Mouse (Mus musculus) heart, embryonic 16.5 days (tissue): Measurements from ENCODE around the gene Elp5. TPM values are rescaled to one million over a fixed set of nuclear protein-coding genes. Genes with fewer than 3 reads are reported as not detected.
"Not testable (repeated sequence)": the region's sequence is repeated elsewhere in the genome, so short reads cannot be mapped to it uniquely, and the experiment has no call there.

Source experiments
- ATAC-seq: fragments of 200-750 bp; cut with Nextera tagmentation; replicated peaks from 2 replicates; pipeline ENCODE4 v1.8.0; 2017; ENCODE audit warnings: moderate number of reproducible peaks; ENCODE audit not compliant: insufficient read depth, low FRiP score; ENCODE audit errors: extremely low read depth
- H3K27ac ChIP-seq: fragments of 300-500 bp; sonication (generic); 2 replicates; pipeline ENCODE4 v1.5.1; 2014; ENCODE audit warnings: mild to moderate bottlenecking, low read length, control low read depth, moderate library complexity
- H3K27me3 ChIP-seq: fragments of 300-500 bp; sonication (generic); 2 replicates; pipeline ENCODE4 v1.6.1; 2014; ENCODE audit warnings: low read length, mixed read lengths; ENCODE audit not compliant: control insufficient read depth, insufficient read depth
- H3K36me3 ChIP-seq: fragments of 300-500 bp; sonication (generic); 2 replicates; pipeline ENCODE4 v1.6.1; 2014; ENCODE audit not compliant: control insufficient read depth, insufficient read depth
- H3K4me1 ChIP-seq: fragments of 300-500 bp; sonication (generic); 2 replicates; pipeline ENCODE4 v1.6.1; 2014; ENCODE audit warnings: low read length, mixed read lengths; ENCODE audit not compliant: control insufficient read depth, insufficient read depth
- H3K4me2 ChIP-seq: fragments of 300-500 bp; sonication (generic); 2 replicates; pipeline ENCODE4 v1.6.1; 2014; ENCODE audit warnings: low read depth, mild to moderate bottlenecking, control low read depth, low read length
- H3K4me3 ChIP-seq: fragments of 300-500 bp; sonication (generic); 2 replicates; pipeline ENCODE4 v1.5.1; 2014; ENCODE audit warnings: mild to moderate bottlenecking, control low read depth, low read length
- H3K9ac ChIP-seq: fragments of 300-500 bp; sonication (generic); 2 replicates; pipeline ENCODE4 v1.6.1; 2014; ENCODE audit warnings: low read length, control low read depth
- H3K9me3 ChIP-seq: fragments of 300-500 bp; sonication (generic); replicated peaks from 2 replicates; pipeline ENCODE4 v1.6.1; 2016; ENCODE audit warnings: low read length; ENCODE audit not compliant: control insufficient read depth
- WGBS: fragments of 180-500 bp; shearing (Covaris S2); extraction: QIAGEN DNeasy Blood & Tissue Kit; methylation state at CpG from one replicate; pipeline ENCODE4 v1.1.7; 2014; 5-methylcytosine and 5-hydroxymethylcytosine counted together
- polyA plus RNA-seq: library from polyadenylated mRNA; unstranded; fragments of >200 nt; fragmentation: Nextera tagmentation; extraction: Ambion mirVana; gene quantifications from 2 replicates; pipeline ENCODE4 v1.2.1, GENCODE M21; 2015

The Elp5 gene
- polyA plus RNA-seq, 1 experiment from 2014 or later: 111 TPM

- no peaks in the 10 kb centered on the region for H3K9me3 ChIP-seq
- H3K4me2 ChIP-seq: no peak overlapping the region
- H3K27me3 ChIP-seq: 0 out of 2 replicates have a peak, but pooled peaks cover 2% of the 10 kb centered on the region
- H3K4me1 ChIP-seq: peaks cover 12% of the 10 kb centered on the region
- ATAC-seq: no peak
- H3K9ac ChIP-seq: no peak overlapping the region
- WGBS: 65% methylated on average over 3 of the region's 3 CpGs
- H3K27ac ChIP-seq: peak overlapping the region; percentile 53; the same call in 1 of the 2 replicates
- H3K4me3 ChIP-seq: no peak overlapping the region
- H3K36me3 ChIP-seq: no peaks in the 10 kb centered on the region
These were observed 51.3 kb downstream of the Elp5 start for GRCm38 (mm10) chr11:69930967-69931537.

DNA sequence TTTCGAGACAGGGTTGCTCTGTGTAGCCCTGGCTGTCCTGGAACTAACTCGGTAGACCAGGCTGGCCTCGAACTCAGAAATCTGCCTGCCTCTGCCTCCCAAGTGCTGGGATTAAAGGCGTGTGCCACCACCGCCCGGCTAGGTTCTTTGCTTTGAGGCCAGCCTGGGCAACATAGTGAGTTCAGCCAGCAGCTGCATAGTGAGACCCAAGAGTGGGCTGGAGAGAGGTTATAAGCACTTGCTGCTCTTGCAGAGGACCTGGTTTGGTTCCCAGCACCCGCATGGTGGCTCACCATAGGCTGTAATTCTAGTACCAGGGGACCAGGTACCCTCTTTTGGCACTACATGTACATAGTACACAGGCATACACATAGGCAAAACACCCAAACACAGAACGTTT lies 52.1 kb downstream of the Elp5 start:
- H3K27me3 ChIP-seq, ATAC-seq, H3K4me1 ChIP-seq, H3K4me2 ChIP-seq, H3K9ac ChIP-seq, H3K36me3 ChIP-seq, H3K9me3 ChIP-seq, H3K4me3 ChIP-seq, H3K27ac ChIP-seq: not testable (repeated sequence)
- 88% methylated on average over 8 of the region's 8 CpGs for WGBS

- WGBS: 36% methylated on average over 4 of the region's 4 CpGs
- Histone ChIP-seq H3K27me3 (no peaks in the 10 kb centered on the region), H3K9ac (no peak overlapping the region), H3K4me3 (no peak overlapping the region), H3K9me3 (no peaks in the 10 kb centered on the region), H3K36me3 (no peaks in the 10 kb centered on the region), H3K27ac (no peak overlapping the region), H3K4me1 (peaks cover 4% of the 10 kb centered on the region), H3K4me2 (no peak overlapping the region)
- no peak for ATAC-seq
These were observed 52.6 kb downstream of the Elp5 start for GRCm38 (mm10) chr11:69929712-69930111.

DNA sequence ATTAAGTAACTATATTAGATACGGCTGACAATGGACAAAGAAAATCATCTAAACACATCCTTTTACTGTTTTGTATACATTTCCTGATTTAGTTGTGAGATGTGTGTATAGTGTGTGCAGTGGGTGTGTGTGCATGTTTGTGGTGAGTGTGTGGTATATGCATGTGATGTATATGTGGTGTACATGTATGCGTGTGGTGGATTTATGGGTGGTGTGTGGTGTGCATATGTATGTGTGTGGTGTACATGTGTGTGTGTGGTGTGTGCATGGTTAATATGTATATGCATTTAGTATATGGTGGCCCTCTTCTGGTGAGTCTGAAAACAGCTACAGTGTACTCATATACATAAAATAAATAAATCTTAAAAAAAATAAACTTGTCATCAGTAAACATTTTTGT lies 54.8 kb downstream of the Elp5 start:
- 90% methylated on average over 2 of the region's 2 CpGs for WGBS
- no peak overlapping the region for H3K9ac ChIP-seq
- no peaks in the 10 kb centered on the region for H3K36me3 ChIP-seq
- no peak overlapping the region for H3K4me3 ChIP-seq
- ATAC-seq: no peak
- no peaks in the 10 kb centered on the region for H3K27me3 ChIP-seq
- H3K4me1 ChIP-seq: no peaks in the 10 kb centered on the region; the same call in 1 of the 2 replicates
- no peak overlapping the region for H3K4me2 ChIP-seq
- no peak overlapping the region for H3K27ac ChIP-seq
- no peaks in the 10 kb centered on the region for H3K9me3 ChIP-seq

- ATAC-seq: no peak
- WGBS: 69% methylated on average over 3 of the region's 3 CpGs
- Histone ChIP-seq H3K9me3 (no peaks in the 10 kb centered on the region), H3K36me3 (peaks cover 11% of the 10 kb centered on the region), H3K4me3 (no peak overlapping the region), H3K9ac (0 out of 2 replicates have a peak overlapping the region, but pooled peaks have one; percentile 2), H3K4me2 (peak overlapping the region; percentile 88; the same call in 1 of the 2 replicates), H3K27ac (peak overlapping the region; percentile 48; the same call in 1 of the 2 replicates), H3K27me3 (no peaks in the 10 kb centered on the region), H3K4me1 (peaks cover 18% of the 10 kb centered on the region)
These were observed 59.5 kb downstream of the Elp5 start for GRCm38 (mm10) chr11:69922796-69923195.

DNA sequence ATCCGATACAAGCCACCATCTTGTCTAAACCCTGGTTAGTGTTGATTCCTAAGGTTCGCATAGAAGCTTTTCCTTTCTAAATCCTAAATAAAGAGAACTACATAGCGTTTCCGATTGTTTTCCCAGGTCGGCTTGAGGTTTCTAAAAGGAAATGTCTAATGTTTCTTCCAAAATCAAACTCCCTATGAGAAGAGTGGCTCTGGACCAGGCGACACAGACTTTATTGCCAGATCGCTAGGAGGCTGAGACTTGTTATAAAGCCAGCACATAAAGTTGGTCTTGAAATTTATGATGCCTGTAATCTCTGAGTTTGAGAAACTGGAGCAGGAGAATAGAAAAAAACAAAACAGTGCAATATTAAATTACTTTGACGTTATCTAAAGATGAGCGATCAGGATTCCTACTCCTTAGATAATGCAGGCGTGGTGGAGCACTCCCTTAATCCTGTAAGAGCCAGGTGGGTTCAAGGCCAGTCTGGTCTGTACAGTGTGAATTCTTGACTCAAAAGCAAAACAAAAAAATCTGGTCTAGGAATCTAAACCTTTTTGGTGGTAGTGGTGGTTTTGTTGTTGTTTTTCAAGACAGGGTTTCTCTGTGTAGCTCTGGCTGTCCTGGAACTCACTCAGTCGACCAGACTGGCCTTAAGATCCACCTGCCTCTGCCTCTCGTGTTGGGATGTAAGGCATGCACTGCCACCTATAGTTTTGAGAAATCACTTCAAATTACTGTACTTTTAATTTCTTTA lies 60.1 kb downstream of the Elp5 start:
- H3K4me3 ChIP-seq: peak overlapping the region; percentile 74
- no peaks in the 10 kb centered on the region for H3K9me3 ChIP-seq
- ATAC-seq: no peak
- H3K4me1 ChIP-seq: peaks cover 18% of the 10 kb centered on the region
- H3K36me3 ChIP-seq: peaks cover 18% of the 10 kb centered on the region
- H3K9ac ChIP-seq: peak overlapping the region; percentile 86
- peak overlapping the region; percentile 100 for H3K27ac ChIP-seq
- H3K4me2 ChIP-seq: peak overlapping the region; percentile 88
- H3K27me3 ChIP-seq: no peaks in the 10 kb centered on the region
- 4% methylated on average over 12 of the region's 12 CpGs for WGBS

DNA sequence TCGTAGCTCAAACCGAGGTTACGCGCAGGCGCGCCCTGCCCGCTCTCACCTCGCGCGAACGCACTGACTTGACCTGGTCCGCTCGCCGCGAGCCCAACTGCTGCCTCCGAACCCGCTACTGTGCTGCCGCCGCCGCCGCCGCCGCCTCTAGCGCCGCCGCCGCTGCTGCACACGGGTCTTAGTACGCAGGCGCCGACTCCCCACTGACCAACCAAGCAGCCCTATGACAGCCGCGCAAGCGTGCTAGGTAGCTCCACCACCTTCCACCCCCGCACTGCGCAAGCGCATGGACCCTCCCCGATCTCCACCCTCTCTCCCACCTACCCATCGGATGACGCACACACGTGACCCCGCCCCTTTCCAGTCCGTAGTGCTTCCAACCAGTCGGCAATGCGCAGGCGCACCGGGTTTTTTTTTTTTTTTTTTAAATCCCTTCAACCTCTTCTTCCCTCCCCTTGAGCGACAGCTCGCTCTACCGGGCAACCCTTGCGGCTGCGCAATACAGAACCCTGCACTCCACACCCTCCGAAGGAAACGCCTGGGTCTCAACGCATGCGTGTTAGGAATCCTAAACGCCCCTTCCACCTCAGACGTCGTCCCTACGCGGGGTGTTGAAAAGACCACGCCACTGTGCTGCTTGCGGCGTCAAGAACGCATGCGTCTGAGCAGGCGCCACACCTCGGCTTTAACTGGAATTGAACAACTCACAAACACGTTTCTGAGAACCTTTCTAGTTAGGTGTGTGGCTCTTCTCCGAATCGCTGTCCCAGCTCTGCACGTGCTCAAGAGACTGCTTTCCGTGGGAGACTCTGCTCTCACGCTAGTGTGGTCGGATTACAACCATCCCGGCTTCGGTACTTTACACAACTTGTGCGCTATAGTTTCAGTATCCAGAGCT lies 61.0 kb downstream of the Elp5 start, which contains the start of gene Eif5a:
Gene Eif5a (minus strand): TSS at position 845 of the 898 bp plus-strand sequence.
- Histone ChIP-seq H3K4me1 (peaks cover 18% of the 10 kb centered on the region), H3K9me3 (no peaks in the 10 kb centered on the region), H3K4me2 (peak within 1 kb of the TSS; percentile 98), H3K9ac (peak within 1 kb of the TSS; percentile 98), H3K27ac (peak within 1 kb of the TSS; percentile 100), H3K27me3 (no peaks in the 10 kb centered on the region), H3K4me3 (peak within 1 kb of the TSS; percentile 91), H3K36me3 (peaks cover 22% of the 10 kb centered on the region)
- ATAC-seq: peak; percentile 96
- under 1% methylated on average over 78 of the region's 78 CpGs for WGBS

- Histone ChIP-seq H3K9ac (peak overlapping the region; percentile 98), H3K4me1 (peaks cover 27% of the 10 kb centered on the region), H3K4me2 (peak overlapping the region; percentile 98), H3K36me3 (peaks cover 31% of the 10 kb centered on the region), H3K9me3 (no peaks in the 10 kb centered on the region), H3K27me3 (no peaks in the 10 kb centered on the region), H3K27ac (peak overlapping the region; percentile 97), H3K4me3 (peak overlapping the region; percentile 91)
- WGBS: under 1% methylated on average over 62 of the region's 65 CpGs
- 0 out of 2 replicates have a peak, but pooled peaks have one; percentile 7 for ATAC-seq
These were observed 61.9 kb downstream of the Elp5 start for GRCm38 (mm10) chr11:69920266-69921031.
